Mouse (Mus musculus): ENCODE results near the gene Gm5447. TPM values are rescaled to one million over a fixed set of nuclear protein-coding genes. Genes with fewer than 3 reads are reported as not detected.

Gm5447 gene
- not detected for polyA plus RNA-seq (2014; fragmentation: Illumina TruSeq; extraction: RNeasy Lipid Tissue Mini Kit (QIAGEN cat#74804); ENCODE audit: low read depth, low replicate concordance)

GRCm38 (mm10) chr13:30973501-30974246, at the start of gene Gm5447, which contains the start of gene Exoc2:
Gm5447 (plus strand) TSS chr13:30974204.
Exoc2 (minus strand) TSS chr13:30974093.

GRCm38 (mm10) chr13:30947540-30947939, 26.5 kb upstream of the Gm5447 start, which contains the start of gene Hus1b:
Hus1b (minus strand) TSS chr13:30947759.

Other genes starting within 250 kb of the Gm5447 start
- gene Irf4, start 225.0 kb upstream of the Gm5447 start, polyA plus RNA-seq (2014; fragmentation: Illumina TruSeq; extraction: RNeasy Lipid Tissue Mini Kit (QIAGEN cat#74804); ENCODE audit: low read depth, low replicate concordance): 0.89 TPM
- gene Hus1b, start 26.4 kb upstream of the Gm5447 start, polyA plus RNA-seq (2014; fragmentation: Illumina TruSeq; extraction: RNeasy Lipid Tissue Mini Kit (QIAGEN cat#74804); ENCODE audit: low read depth, low replicate concordance): not detected
- 12.3 TPM for gene Exoc2, start 111 bp upstream of the Gm5447 start, polyA plus RNA-seq (2014; fragmentation: Illumina TruSeq; extraction: RNeasy Lipid Tissue Mini Kit (QIAGEN cat#74804); ENCODE audit: low read depth, low replicate concordance)